Mouse (Mus musculus) kidney, postnatal 25 days (tissue): Measurements from ENCODE around the gene Tmbim4.

Experiments
- DNase-seq, 2 experiments: peaks; one replicate each; pipeline ENCODE4 v3.0.0; 2021; ENCODE audit warnings: mixed read lengths in 2 of 2

The Tmbim4 gene

GRCm38 (mm10) chr10:120246994-120247750 is 45.8 kb downstream of the Tmbim4 start:
- DNase-seq = peak; percentile 58 to 61

- DNase-seq = no peak
These were observed 49.7 kb downstream of the Tmbim4 start for GRCm38 (mm10) chr10:120250911-120251683.

DNA sequence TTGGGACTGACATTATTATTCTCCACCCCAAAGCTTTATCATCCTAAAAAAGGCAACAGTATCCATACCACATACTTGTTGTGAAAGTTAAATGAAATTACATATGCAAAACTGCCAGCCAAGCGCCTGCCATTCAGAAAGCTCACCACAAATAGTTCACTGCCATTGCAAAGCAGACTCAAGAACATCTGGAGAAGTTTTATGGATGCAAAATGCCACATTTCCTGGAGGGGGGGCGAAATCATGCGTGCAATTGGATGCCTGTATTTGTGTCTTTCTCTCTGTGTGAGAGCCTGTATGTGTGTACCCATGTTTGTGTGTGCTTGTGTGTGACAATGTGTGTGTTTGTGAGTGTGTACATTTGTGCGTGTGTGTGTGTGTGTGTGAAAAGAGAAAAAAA is 50.4 kb downstream of the Tmbim4 start:
- no peak for DNase-seq

DNA sequence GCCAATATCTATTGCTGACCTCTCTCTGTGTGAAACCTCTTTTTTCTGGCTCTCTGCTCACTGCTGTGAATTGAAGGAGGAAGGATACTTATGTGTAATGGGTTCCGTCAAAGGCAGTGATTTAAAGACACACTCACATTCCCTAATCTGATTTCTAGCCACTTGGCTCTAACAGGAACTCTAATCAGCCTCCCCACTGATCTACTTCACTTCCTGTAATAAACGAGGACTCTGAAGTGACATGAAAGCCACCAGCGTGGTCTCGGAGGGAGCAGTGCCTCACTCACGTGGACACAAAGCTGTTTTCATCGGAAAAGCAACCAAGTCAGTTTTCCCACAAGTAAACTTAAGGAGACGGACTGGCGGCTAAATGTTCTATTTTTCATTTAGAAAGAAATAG is 51.4 kb downstream of the Tmbim4 start:
- no peak for DNase-seq

GRCm38 (mm10) chr10:120257231-120257630 is 55.8 kb downstream of the Tmbim4 start:
- peak in 1 of 2 experiments; percentile 77 for DNase-seq

DNA sequence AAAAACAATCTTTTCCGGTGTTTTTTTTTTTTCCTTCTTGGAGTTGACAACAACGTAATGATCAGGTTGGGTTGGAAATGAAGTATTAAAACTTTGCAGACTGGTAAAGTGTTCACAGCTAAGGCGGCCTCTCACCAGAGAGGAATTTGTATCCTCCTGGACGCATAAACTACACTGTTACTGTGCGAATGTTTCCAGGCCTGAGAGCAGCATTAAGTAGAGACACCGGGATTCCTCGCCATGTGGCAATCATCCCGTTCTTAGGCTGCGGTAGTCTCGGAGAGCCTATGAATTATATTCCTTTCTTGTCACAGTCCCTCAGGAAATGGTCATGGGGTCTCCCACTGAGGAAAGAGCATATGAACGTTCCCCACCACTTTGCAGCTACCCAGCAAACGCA is 66.4 kb downstream of the Tmbim4 start:
- DNase-seq = no peak

GRCm38 (mm10) chr10:120269946-120270345 is 68.6 kb downstream of the Tmbim4 start:
- no peak for DNase-seq

DNA sequence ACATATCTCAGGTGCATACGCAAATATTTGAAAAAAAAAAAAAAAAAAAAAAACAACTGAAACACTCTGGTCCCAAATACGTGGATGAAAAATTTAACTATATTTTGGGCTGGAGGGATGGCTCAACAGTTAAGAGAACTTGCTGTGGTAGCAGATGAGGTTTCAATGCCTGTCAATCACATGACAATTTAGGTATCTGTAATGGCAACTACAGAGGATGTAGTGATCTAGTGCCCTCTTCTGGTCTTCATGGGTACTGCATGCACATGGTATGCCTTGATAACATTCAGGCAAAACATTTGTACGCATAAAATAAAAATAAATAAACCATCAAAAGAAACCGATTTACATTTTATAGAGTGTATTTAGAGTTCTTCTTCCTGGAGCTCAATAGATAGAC is 69.4 kb downstream of the Tmbim4 start:
- peak; percentile 53 to 80 for DNase-seq

GRCm38 (mm10) chr10:120271318-120271717 is 69.9 kb downstream of the Tmbim4 start:
- DNase-seq = no peak

GRCm38 (mm10) chr10:120271879-120272269 is 70.5 kb downstream of the Tmbim4 start:
- no peak for DNase-seq

DNA sequence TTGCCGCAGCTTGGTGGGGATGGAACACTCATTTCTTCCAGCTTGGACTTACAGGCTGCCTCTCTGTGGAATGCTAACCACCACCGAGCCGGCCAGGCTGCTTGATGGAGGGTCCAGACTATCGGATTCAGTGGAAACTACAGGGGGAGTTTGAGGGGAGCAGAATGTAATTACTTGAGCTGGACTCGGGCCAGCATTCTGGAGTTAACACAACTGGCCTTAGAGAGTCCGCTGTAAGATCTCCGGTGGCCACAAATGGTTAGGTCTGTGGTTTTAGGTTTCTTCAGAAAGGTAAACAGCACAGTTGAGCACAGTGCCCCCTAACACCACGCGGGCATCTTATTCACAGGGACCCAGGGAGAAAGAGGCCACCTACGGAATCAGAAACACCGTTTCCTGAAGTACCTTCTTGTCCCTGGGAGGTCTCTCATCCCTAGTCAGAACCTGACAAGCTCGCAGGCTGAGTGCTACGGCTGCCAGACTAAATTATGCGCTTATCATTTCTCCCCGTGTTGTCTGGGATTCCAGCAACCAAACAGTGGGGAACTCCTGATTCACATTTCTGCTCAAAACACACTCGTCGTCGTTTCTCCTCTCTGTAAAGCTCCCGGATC is 71.0 kb downstream of the Tmbim4 start:
- no peak for DNase-seq

DNA sequence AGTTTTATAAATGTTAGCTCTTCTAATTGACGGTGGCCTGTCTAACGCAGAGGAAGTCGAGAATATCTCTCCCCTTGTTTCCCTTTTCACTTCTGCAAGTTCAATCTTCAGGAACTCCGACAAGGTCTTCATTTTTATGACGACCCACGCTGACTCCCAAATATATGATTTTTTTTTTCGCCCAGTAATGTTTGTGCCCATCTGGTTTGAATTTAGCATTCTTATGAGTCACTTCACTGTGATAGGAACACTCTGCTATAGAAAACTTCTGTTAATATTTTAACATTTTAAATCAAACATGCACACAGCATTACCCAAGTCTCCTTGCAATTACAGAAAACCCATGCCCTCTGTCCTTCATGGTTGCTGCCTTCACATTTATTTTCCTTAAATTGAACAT is 71.9 kb downstream of the Tmbim4 start:
- no peak for DNase-seq
